In the genomic region with DNA sequence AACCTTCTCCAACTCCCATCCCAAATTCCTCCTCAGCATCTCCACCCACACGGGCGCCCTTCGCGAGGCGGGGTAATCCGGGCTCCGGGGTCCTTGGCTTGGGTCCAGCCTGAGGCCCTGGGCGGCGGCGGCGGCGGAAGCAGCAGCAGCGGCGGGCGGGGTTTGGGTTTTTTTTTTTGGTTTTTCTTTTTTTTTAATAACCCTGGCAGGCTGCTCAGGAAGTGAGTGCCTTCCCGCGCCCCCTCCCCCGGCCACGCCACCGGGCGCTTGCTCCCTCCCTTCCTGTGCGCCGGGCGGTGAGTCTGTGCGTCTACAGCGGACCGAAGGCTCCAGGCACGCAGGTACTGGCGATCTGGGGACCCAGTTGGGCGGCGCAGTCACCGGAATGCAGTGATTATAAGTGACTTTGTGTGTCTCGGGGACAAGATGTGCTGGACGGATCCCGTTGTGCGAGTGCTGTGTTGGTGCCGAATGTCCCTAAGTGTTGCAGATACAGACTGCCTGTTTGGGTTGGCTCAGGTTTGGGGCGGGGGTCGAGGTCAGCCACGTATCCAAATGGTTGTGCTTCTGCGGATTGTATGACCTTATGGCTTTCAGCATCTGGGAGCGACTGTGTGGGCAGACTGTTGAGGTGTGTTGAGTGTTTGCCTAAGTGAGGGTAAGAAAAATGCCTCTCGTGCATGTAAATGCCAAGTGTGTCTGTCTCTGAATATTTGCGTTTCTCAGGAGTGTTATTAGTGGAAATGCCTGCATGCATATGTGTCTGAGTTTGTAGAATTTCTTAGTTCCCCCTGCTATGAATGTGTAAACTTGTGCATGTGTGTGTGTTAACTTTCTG, we compare ENCODE assay signal across 8 mouse cellular contexts. TPM values are rescaled to one million over a fixed set of nuclear protein-coding genes. Genes with fewer than 3 reads are reported as not detected.
DNase-seq lines count a peak whose midpoint lies in the region; ATAC-seq and TF ChIP-seq lines count a peak whose summit lies in the region.

Gene Adamts10, plus strand, starts transcription at position 287 of the 838 bp plus-strand sequence.

- peak within 1 kb of the TSS; percentile 80 for H3K4me3 ChIP-seq in ES-Bruce4 (ENCODE audit: low read depth, low read length)
- peak within 1 kb of the TSS; percentile 68 for H3K4me3 ChIP-seq in forebrain, postnatal 0 days (ENCODE audit: low read depth, low read length)
- peak within 1 kb of the TSS; percentile 76 for H3K4me3 ChIP-seq in lung, embryonic 16.5 days (ENCODE audit: low read length)

- H3K4me1 ChIP-seq in ES-Bruce4 (ENCODE audit: control insufficient read depth, insufficient read depth, low read length), result peaks cover 2% of the 10 kb centered on the region
- 0 out of 2 replicates have a peak, but pooled peaks cover 3% of the 10 kb centered on the region for H3K4me1 ChIP-seq in forebrain, postnatal 0 days (ENCODE audit: insufficient read depth)
- peaks cover 33% of the 10 kb centered on the region for H3K4me1 ChIP-seq in lung, embryonic 16.5 days (replicated peaks; ENCODE audit: control insufficient read depth, insufficient read depth, low read length)

- peak within 1 kb of the TSS; percentile 52 for H3K4me2 ChIP-seq in forebrain, postnatal 0 days (ENCODE audit: low read depth)
- peak within 1 kb of the TSS; percentile 88 for H3K4me2 ChIP-seq in lung, embryonic 16.5 days (ENCODE audit: low read depth, low read length)

- no peak for TF ChIP-seq EP300 in ES-Bruce4 (IDR thresholded peaks at IDR 0.05; ENCODE audit: insufficient read depth, low read depth, low read length)

- under 1% methylated on average over 38 of the region's 44 CpGs for WGBS in forebrain, postnatal 0 days
- WGBS in lung, embryonic 16.5 days, result under 1% methylated on average over 40 of the region's 44 CpGs

- no peaks in the 10 kb centered on the region for H3K36me3 ChIP-seq in ES-Bruce4 (ENCODE audit: control insufficient read depth, insufficient read depth, low read length, poor library complexity, severe bottlenecking)
- H3K36me3 ChIP-seq in forebrain, postnatal 0 days (ENCODE audit: insufficient read depth), result peaks cover 6% of the 10 kb centered on the region; the same call in 1 of the 2 replicates
- peaks cover 13% of the 10 kb centered on the region for H3K36me3 ChIP-seq in lung, embryonic 16.5 days (ENCODE audit: control insufficient read depth, insufficient read depth, low read length)

- intact Hi-C loops in heart, postnatal 36 days (cut with DNase I), result no loop called here

- H3K27ac ChIP-seq in ES-Bruce4 (ENCODE audit: insufficient read depth, low read length), result no peak within 1 kb of the TSS
- peak within 1 kb of the TSS; percentile 50; the same call in 1 of the 2 replicates for H3K27ac ChIP-seq in forebrain, postnatal 0 days (ENCODE audit: low read depth, low read length)
- peak within 1 kb of the TSS; percentile 98 for H3K27ac ChIP-seq in lung, embryonic 16.5 days (ENCODE audit: low read length)

- no peaks in the 10 kb centered on the region for H3K27me3 ChIP-seq in ES-Bruce4 (ENCODE audit: control insufficient read depth, insufficient read depth, low read length, poor library complexity, severe bottlenecking)
- H3K27me3 ChIP-seq in forebrain, postnatal 0 days (ENCODE audit: insufficient read depth, low read length), result no peaks in the 10 kb centered on the region
- no peaks in the 10 kb centered on the region for H3K27me3 ChIP-seq in lung, embryonic 16.5 days (ENCODE audit: control insufficient read depth, insufficient read depth, low read depth, low read length)

- no peak for TF ChIP-seq CTCF in ES-Bruce4 (IDR thresholded peaks at IDR 0.05; ENCODE audit: low read depth, low read length)
- TF ChIP-seq CTCF in forebrain, postnatal 0 days (IDR thresholded peaks at IDR 0.05; ENCODE audit: low read depth), result no peak

- no peaks in the 10 kb centered on the region for H3K9me3 ChIP-seq in ES-Bruce4 (replicated peaks; ENCODE audit: control insufficient read depth, insufficient read depth, low read length, poor library complexity, severe bottlenecking)
- H3K9me3 ChIP-seq in forebrain, postnatal 0 days (ENCODE audit: low read length), result no peaks in the 10 kb centered on the region
- H3K9me3 ChIP-seq in lung, embryonic 16.5 days (ENCODE audit: control insufficient read depth, low read length), result no peaks in the 10 kb centered on the region

- peak; percentile 63 for DNase-seq in cerebellum, adult 11 months
- DNase-seq in forebrain, postnatal 0 days, result peak; percentile 71
- peak; percentile 83 for DNase-seq in heart, postnatal 36 days
- DNase-seq in layer of hippocampus, adult 8-10 months (ENCODE audit: low spot score in 2 of 2), result peak in 1 of 2 experiments; percentile 15
- DNase-seq in ovary, postnatal 10 days (ENCODE audit: low spot score), result peak; percentile 68
- peak; percentile 55 to 70 for DNase-seq in thymus, postnatal 10 days (ENCODE audit: low spot score in 2 of 2)

- no peak for TF ChIP-seq POLR2A in ES-Bruce4 (IDR thresholded peaks at IDR 0.05; ENCODE audit: insufficient read depth, low read length)

- ATAC-seq in forebrain, postnatal 0 days, result peak; percentile 68
- ATAC-seq in lung, embryonic 16.5 days (ENCODE audit: low read depth), result peak; percentile 83

- H3K9ac ChIP-seq in ES-Bruce4 (ENCODE audit: low read depth, poor library complexity, severe bottlenecking), result peak within 1 kb of the TSS; percentile 45
- H3K9ac ChIP-seq in forebrain, postnatal 0 days, result peak within 1 kb of the TSS; percentile 70
- peak within 1 kb of the TSS; percentile 89 for H3K9ac ChIP-seq in lung, embryonic 16.5 days (ENCODE audit: low read length)

RNA-seq across cellular contexts. Expression of gene Adamts10, which starts in this region (rescaled TPM):
- polyA plus RNA-seq in ES-Bruce4 (2011; ENCODE audit: insufficient read depth, insufficient read length, low read depth, missing spikeins), result 12.7 and 15.8 TPM in 2 replicates
- total RNA-seq in forebrain, postnatal 0 days (2014; rRNA removed), result 53.2 and 56.6 TPM in 2 replicates
- 12.3 and 20.3 TPM in 2 replicates for polyA plus RNA-seq in forebrain, postnatal 0 days (2015; fragmentation: Nextera tagmentation; extraction: Ambion mirVana)
- 10 to 100 TPM; 18.3 to 19.7 TPM for total RNA-seq in heart, postnatal 36 days (2021)
- total RNA-seq in layer of hippocampus, adult 8-10 months (2022), result 10 to 100 TPM; 25.9 to 42.7 (median 30.9) TPM
- 153 and 157 TPM in 2 replicates for polyA plus RNA-seq in lung, embryonic 16.5 days (2015; fragmentation: Nextera tagmentation; extraction: Ambion mirVana)
